Mouse (Mus musculus): Measurements from ENCODE around the gene Aagab. TPM values are rescaled to one million over a fixed set of nuclear protein-coding genes. Genes with fewer than 3 reads are reported as not detected.

The Aagab gene
- polyA plus RNA-seq, 1 experiment from 2014 or later, result 30.5 TPM

- no peak for ATAC-seq (ENCODE audit: insufficient number of reproducible peaks, insufficient read depth, low FRiP score, low read depth)
- WGBS, result 89% methylated on average over 4 of the region's 4 CpGs
- H3K9me3 ChIP-seq (ENCODE audit: control insufficient read depth, low read depth, low read length), result peaks cover 3% of the 10 kb centered on the region; the same call in 1 of the 2 replicates
- H3K4me1 ChIP-seq (ENCODE audit: control insufficient read depth, insufficient read depth, low read length), result no peaks in the 10 kb centered on the region
- H3K27ac ChIP-seq (ENCODE audit: low read length), result no peak overlapping the region
- no peak overlapping the region for H3K9ac ChIP-seq (replicated peaks; ENCODE audit: low read depth, low read length)
- no peak overlapping the region for H3K4me3 ChIP-seq (ENCODE audit: low read depth, low read length)
- no peaks in the 10 kb centered on the region for H3K27me3 ChIP-seq (ENCODE audit: control insufficient read depth, insufficient read depth, low read length)
- H3K36me3 ChIP-seq (ENCODE audit: control insufficient read depth, insufficient read depth, low read length), result no peaks in the 10 kb centered on the region
- no peak overlapping the region for H3K4me2 ChIP-seq (replicated peaks; ENCODE audit: low read depth, low read length)
Observed at GRCm38 (mm10) chr9:63590592-63590991, 11.9 kb upstream of the Aagab start.

- Histone ChIP-seq H3K27ac (ENCODE audit: low read length) (no peak overlapping the region), H3K27me3 (ENCODE audit: control insufficient read depth, insufficient read depth, low read length) (no peaks in the 10 kb centered on the region), H3K4me1 (ENCODE audit: control insufficient read depth, insufficient read depth, low read length) (no peaks in the 10 kb centered on the region), H3K4me2 (replicated peaks; ENCODE audit: low read depth, low read length) (no peak overlapping the region), H3K36me3 (ENCODE audit: control insufficient read depth, insufficient read depth, low read length) (no peaks in the 10 kb centered on the region), H3K9ac (replicated peaks; ENCODE audit: low read depth, low read length) (no peak overlapping the region), H3K9me3 (ENCODE audit: control insufficient read depth, low read depth, low read length) (no peaks in the 10 kb centered on the region; the same call in 1 of the 2 replicates), H3K4me3 (ENCODE audit: low read depth, low read length) (no peak overlapping the region)
- 78% methylated on average over 8 of the region's 8 CpGs for WGBS
- no peak for ATAC-seq (ENCODE audit: insufficient number of reproducible peaks, insufficient read depth, low FRiP score, low read depth)
Observed at GRCm38 (mm10) chr9:63591661-63592256, 10.7 kb upstream of the Aagab start.

DNA sequence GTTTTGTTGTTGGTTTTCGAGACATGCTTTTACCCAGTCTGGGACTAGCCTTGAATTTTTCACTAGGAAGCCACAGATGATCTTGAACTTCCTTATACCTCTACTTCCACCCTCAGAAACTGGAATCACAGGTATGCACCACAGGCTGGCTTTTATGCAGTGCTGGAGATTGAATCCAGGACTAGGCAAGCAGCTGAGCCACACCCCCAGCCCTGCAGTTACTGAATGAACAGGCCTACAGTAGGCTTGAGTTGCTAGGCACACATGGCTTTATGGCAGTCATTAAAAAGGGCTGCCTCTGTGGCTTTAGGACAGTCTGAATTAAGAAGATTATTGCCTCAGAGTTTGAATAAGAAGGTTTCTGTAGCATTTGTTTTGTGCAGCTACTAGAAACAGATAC is 7.4 kb upstream of the Aagab start:
- H3K27me3 ChIP-seq (ENCODE audit: control insufficient read depth, insufficient read depth, low read length), result no peaks in the 10 kb centered on the region
- 89% methylated on average over 1 of the region's 1 CpGs for WGBS
- no peaks in the 10 kb centered on the region for H3K4me1 ChIP-seq (ENCODE audit: control insufficient read depth, insufficient read depth, low read length)
- H3K4me3 ChIP-seq (ENCODE audit: low read depth, low read length), result no peak overlapping the region
- no peak overlapping the region for H3K27ac ChIP-seq (ENCODE audit: low read length)
- no peak for ATAC-seq (ENCODE audit: insufficient number of reproducible peaks, insufficient read depth, low FRiP score, low read depth)
- H3K9me3 ChIP-seq (ENCODE audit: control insufficient read depth, low read depth, low read length), result no peaks in the 10 kb centered on the region
- no peak overlapping the region for H3K4me2 ChIP-seq (replicated peaks; ENCODE audit: low read depth, low read length)
- H3K9ac ChIP-seq (replicated peaks; ENCODE audit: low read depth, low read length), result no peak overlapping the region
- H3K36me3 ChIP-seq (ENCODE audit: control insufficient read depth, insufficient read depth, low read length), result no peaks in the 10 kb centered on the region

DNA sequence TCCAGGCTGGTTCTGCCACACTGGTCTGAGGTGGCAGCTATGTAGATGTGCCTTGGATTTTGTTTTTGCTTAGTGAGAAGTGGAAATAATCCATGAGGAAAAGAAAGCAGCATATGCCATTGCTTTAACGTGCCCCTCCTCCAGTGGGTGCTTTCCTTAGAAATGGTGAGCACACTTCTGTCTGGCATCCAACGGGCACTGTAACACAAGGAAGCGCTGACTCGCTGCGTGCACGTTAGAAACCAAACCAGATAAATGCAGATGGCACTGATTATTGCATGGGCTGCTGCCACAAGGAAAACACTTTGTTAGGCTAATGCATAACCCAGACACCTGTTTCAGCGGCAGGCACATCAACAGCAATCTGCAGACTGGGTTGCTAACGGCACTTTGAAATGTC is 6.8 kb upstream of the Aagab start:
- H3K27me3 ChIP-seq (ENCODE audit: control insufficient read depth, insufficient read depth, low read length), result no peaks in the 10 kb centered on the region
- H3K9ac ChIP-seq (replicated peaks; ENCODE audit: low read depth, low read length), result no peak overlapping the region
- ATAC-seq (ENCODE audit: insufficient number of reproducible peaks, insufficient read depth, low FRiP score, low read depth), result no peak
- no peaks in the 10 kb centered on the region for H3K9me3 ChIP-seq (ENCODE audit: control insufficient read depth, low read depth, low read length)
- H3K4me2 ChIP-seq (replicated peaks; ENCODE audit: low read depth, low read length), result no peak overlapping the region
- 89% methylated on average over 8 of the region's 8 CpGs for WGBS
- H3K4me1 ChIP-seq (ENCODE audit: control insufficient read depth, insufficient read depth, low read length), result no peaks in the 10 kb centered on the region
- H3K27ac ChIP-seq (ENCODE audit: low read length), result no peak overlapping the region
- H3K4me3 ChIP-seq (ENCODE audit: low read depth, low read length), result no peak overlapping the region
- H3K36me3 ChIP-seq (ENCODE audit: control insufficient read depth, insufficient read depth, low read length), result no peaks in the 10 kb centered on the region

DNA sequence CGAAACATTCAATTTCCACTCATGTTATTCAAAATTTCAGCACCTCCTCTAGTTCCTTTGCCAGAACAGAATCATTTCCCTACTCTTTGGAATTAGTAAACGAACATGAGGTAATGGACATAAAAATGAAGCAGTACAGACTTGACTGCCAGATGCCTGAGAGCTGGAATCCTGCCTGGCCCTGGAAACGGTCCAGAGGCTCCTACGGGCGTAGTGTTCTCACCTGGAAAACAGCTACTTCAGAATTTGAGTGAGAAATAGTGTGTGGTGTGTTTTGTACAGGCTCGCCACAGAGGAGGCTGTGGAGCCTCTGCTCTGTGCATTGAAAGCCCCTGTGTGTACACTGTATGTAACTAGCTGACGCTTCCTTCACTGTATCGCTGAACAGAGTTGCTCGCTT is 5.8 kb upstream of the Aagab start:
- Histone ChIP-seq H3K9ac (replicated peaks; ENCODE audit: low read depth, low read length) (0 out of 2 replicates have a peak overlapping the region, but pooled peaks have one; percentile 18), H3K27ac (ENCODE audit: low read length) (no peak overlapping the region), H3K4me2 (replicated peaks; ENCODE audit: low read depth, low read length) (no peak overlapping the region), H3K36me3 (ENCODE audit: control insufficient read depth, insufficient read depth, low read length) (no peaks in the 10 kb centered on the region), H3K9me3 (ENCODE audit: control insufficient read depth, low read depth, low read length) (no peaks in the 10 kb centered on the region), H3K27me3 (ENCODE audit: control insufficient read depth, insufficient read depth, low read length) (no peaks in the 10 kb centered on the region), H3K4me1 (ENCODE audit: control insufficient read depth, insufficient read depth, low read length) (no peaks in the 10 kb centered on the region), H3K4me3 (ENCODE audit: low read depth, low read length) (no peak overlapping the region)
- no peak for ATAC-seq (ENCODE audit: insufficient number of reproducible peaks, insufficient read depth, low FRiP score, low read depth)
- WGBS, result 60% methylated on average over 9 of the region's 9 CpGs

- Histone ChIP-seq H3K27me3 (ENCODE audit: control insufficient read depth, insufficient read depth, low read length) (no peaks in the 10 kb centered on the region), H3K4me2 (replicated peaks; ENCODE audit: low read depth, low read length) (peak overlapping the region; percentile 54), H3K4me3 (ENCODE audit: low read depth, low read length) (no peak overlapping the region), H3K36me3 (ENCODE audit: control insufficient read depth, insufficient read depth, low read length) (no peaks in the 10 kb centered on the region), H3K9me3 (ENCODE audit: control insufficient read depth, low read depth, low read length) (no peaks in the 10 kb centered on the region), H3K4me1 (ENCODE audit: control insufficient read depth, insufficient read depth, low read length) (peaks cover 8% of the 10 kb centered on the region; the same call in 1 of the 2 replicates), H3K27ac (ENCODE audit: low read length) (no peak overlapping the region), H3K9ac (replicated peaks; ENCODE audit: low read depth, low read length) (no peak overlapping the region)
- ATAC-seq (ENCODE audit: insufficient number of reproducible peaks, insufficient read depth, low FRiP score, low read depth), result no peak
- 63% methylated on average over 6 of the region's 6 CpGs for WGBS
Observed at GRCm38 (mm10) chr9:63603849-63604248, 1.4 kb downstream of the Aagab start.

- Histone ChIP-seq H3K36me3 (ENCODE audit: control insufficient read depth, insufficient read depth, low read length) (no peaks in the 10 kb centered on the region), H3K9ac (replicated peaks; ENCODE audit: low read depth, low read length) (no peak overlapping the region), H3K27me3 (ENCODE audit: control insufficient read depth, insufficient read depth, low read length) (no peaks in the 10 kb centered on the region), H3K4me3 (ENCODE audit: low read depth, low read length) (no peak overlapping the region), H3K4me2 (replicated peaks; ENCODE audit: low read depth, low read length) (no peak overlapping the region), H3K27ac (ENCODE audit: low read length) (no peak overlapping the region), H3K9me3 (ENCODE audit: control insufficient read depth, low read depth, low read length) (no peaks in the 10 kb centered on the region), H3K4me1 (ENCODE audit: control insufficient read depth, insufficient read depth, low read length) (peaks cover 12% of the 10 kb centered on the region)
- no peak for ATAC-seq (ENCODE audit: insufficient number of reproducible peaks, insufficient read depth, low FRiP score, low read depth)
- WGBS, result 74% methylated on average over 2 of the region's 2 CpGs
Observed at GRCm38 (mm10) chr9:63606594-63606993, 4.1 kb downstream of the Aagab start.

GRCm38 (mm10) chr9:63608006-63608405 is 5.5 kb downstream of the Aagab start:
- 87% methylated on average over 6 of the region's 6 CpGs for WGBS
- no peak overlapping the region for H3K27ac ChIP-seq (ENCODE audit: low read length)
- no peaks in the 10 kb centered on the region for H3K36me3 ChIP-seq (ENCODE audit: control insufficient read depth, insufficient read depth, low read length)
- peaks cover 13% of the 10 kb centered on the region for H3K4me1 ChIP-seq (ENCODE audit: control insufficient read depth, insufficient read depth, low read length)
- ATAC-seq (ENCODE audit: insufficient number of reproducible peaks, insufficient read depth, low FRiP score, low read depth), result no peak
- H3K4me3 ChIP-seq (ENCODE audit: low read depth, low read length), result no peak overlapping the region
- H3K9ac ChIP-seq (replicated peaks; ENCODE audit: low read depth, low read length), result no peak overlapping the region
- no peaks in the 10 kb centered on the region for H3K27me3 ChIP-seq (ENCODE audit: control insufficient read depth, insufficient read depth, low read length)
- H3K9me3 ChIP-seq (ENCODE audit: control insufficient read depth, low read depth, low read length), result no peaks in the 10 kb centered on the region
- H3K4me2 ChIP-seq (replicated peaks; ENCODE audit: low read depth, low read length), result no peak overlapping the region

- WGBS, result 78% methylated on average over 8 of the region's 8 CpGs
- Histone ChIP-seq H3K36me3 (ENCODE audit: control insufficient read depth, insufficient read depth, low read length) (no peaks in the 10 kb centered on the region), H3K4me3 (ENCODE audit: low read depth, low read length) (no peak overlapping the region), H3K27me3 (ENCODE audit: control insufficient read depth, insufficient read depth, low read length) (no peaks in the 10 kb centered on the region), H3K4me1 (ENCODE audit: control insufficient read depth, insufficient read depth, low read length) (peaks cover 14% of the 10 kb centered on the region), H3K9me3 (ENCODE audit: control insufficient read depth, low read depth, low read length) (no peaks in the 10 kb centered on the region), H3K4me2 (replicated peaks; ENCODE audit: low read depth, low read length) (no peak overlapping the region), H3K27ac (ENCODE audit: low read length) (no peak overlapping the region), H3K9ac (replicated peaks; ENCODE audit: low read depth, low read length) (no peak overlapping the region)
- ATAC-seq (ENCODE audit: insufficient number of reproducible peaks, insufficient read depth, low FRiP score, low read depth), result no peak
Observed at GRCm38 (mm10) chr9:63609246-63609645, 6.8 kb downstream of the Aagab start.

Data from stomach, embryonic 14.5 days (tissue).